Mouse (Mus musculus): ENCODE measurements around the gene Ppl. TPM values are rescaled to one million over a fixed set of nuclear protein-coding genes. Genes with fewer than 3 reads are reported as not detected.

Gene Ppl
- polyA plus RNA-seq, 1 experiment from 2014 or later: 4.7 TPM

DNA sequence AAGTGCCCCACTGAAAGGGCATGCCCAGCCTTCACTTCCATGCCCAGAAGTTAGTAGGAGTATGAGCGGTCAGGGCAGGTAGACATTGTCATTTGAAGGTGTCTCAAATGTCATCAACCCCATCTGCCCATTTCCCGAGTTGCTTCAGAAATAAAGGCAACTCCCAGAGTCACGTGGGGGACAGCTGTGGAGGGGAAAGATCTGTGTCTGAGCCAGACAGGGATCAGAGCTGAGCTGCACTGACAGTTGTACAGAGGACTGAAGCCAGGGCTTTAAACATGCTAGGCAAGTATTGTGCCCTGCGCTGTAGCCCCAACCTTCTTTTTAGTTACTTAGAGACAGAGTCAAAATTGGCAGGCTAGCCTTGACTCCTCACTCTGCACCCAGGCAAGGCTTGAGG, 12.4 kb downstream of the Ppl start:
- H3K9me3 ChIP-seq: no peaks in the 10 kb centered on the region
- H3K36me3 ChIP-seq: no peaks in the 10 kb centered on the region
- H3K4me3 ChIP-seq (replicated peaks): no peak overlapping the region
- no peak overlapping the region for H3K4me2 ChIP-seq (replicated peaks)
- no peak overlapping the region for H3K9ac ChIP-seq
- no peaks in the 10 kb centered on the region; the same call in 1 of the 2 replicates for H3K27me3 ChIP-seq (replicated peaks)
- no peak overlapping the region for H3K27ac ChIP-seq
- 81% methylated on average over 4 of the region's 4 CpGs for WGBS
- peaks cover 12% of the 10 kb centered on the region; the same call in 1 of the 2 replicates for H3K4me1 ChIP-seq (replicated peaks)
- no peak for ATAC-seq

DNA sequence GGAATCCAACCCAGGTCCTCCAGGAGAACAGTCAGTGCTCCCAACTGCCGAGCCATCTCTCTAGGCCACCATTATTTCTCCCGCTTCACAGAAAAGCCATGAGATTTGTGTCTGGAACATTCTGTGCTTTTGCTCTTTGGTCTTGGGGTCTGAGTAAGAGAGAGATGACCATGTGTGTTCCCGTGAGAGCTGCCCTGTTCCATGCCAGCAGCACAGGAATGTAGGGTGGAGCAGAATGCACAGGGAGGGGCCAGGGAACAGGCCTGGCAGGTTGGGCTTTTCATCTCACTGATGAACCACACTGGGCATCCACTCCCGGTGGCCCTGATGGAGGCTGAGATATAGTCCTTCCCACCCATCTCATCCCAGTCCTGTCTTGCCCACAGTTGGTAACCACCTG, 12.8 kb downstream of the Ppl start:
- no peak for ATAC-seq
- H3K4me2 ChIP-seq (replicated peaks): no peak overlapping the region
- H3K4me3 ChIP-seq (replicated peaks): no peak overlapping the region
- no peak overlapping the region for H3K27ac ChIP-seq
- peaks cover 12% of the 10 kb centered on the region; the same call in 1 of the 2 replicates for H3K4me1 ChIP-seq (replicated peaks)
- no peaks in the 10 kb centered on the region; the same call in 1 of the 2 replicates for H3K27me3 ChIP-seq (replicated peaks)
- no peaks in the 10 kb centered on the region for H3K9me3 ChIP-seq
- H3K36me3 ChIP-seq: no peaks in the 10 kb centered on the region
- WGBS: 77% methylated on average over 4 of the region's 4 CpGs
- H3K9ac ChIP-seq: no peak overlapping the region

DNA sequence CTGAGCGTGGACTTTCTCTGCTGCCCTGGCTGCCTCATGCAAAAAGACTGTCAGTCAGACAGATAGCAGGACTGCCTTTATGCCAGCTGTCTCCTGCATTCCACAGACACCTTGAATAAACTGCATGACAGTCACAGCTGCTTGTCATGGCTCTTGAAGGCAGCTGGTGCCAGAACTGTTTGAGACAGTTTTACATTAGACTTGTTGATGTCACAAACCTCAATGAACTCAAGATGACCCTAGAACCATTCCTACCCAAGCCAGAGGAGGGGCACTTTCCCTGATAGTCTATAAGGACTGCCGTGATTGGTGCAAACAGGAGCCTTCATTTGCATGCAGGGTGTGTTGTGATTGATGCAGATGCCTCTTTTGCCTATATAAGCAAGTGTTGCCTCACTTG, 18.6 kb downstream of the Ppl start:
- Histone ChIP-seq H3K27me3 (replicated peaks) (no peaks in the 10 kb centered on the region), H3K27ac (no peak overlapping the region), H3K9me3 (no peaks in the 10 kb centered on the region), H3K4me1 (replicated peaks) (peaks cover 23% of the 10 kb centered on the region; the same call in 1 of the 2 replicates), H3K36me3 (no peaks in the 10 kb centered on the region), H3K4me2 (replicated peaks) (no peak overlapping the region), H3K9ac (no peak overlapping the region), H3K4me3 (replicated peaks) (no peak overlapping the region)
- WGBS: 58% methylated on average over 2 of the region's 2 CpGs
- ATAC-seq: no peak

DNA sequence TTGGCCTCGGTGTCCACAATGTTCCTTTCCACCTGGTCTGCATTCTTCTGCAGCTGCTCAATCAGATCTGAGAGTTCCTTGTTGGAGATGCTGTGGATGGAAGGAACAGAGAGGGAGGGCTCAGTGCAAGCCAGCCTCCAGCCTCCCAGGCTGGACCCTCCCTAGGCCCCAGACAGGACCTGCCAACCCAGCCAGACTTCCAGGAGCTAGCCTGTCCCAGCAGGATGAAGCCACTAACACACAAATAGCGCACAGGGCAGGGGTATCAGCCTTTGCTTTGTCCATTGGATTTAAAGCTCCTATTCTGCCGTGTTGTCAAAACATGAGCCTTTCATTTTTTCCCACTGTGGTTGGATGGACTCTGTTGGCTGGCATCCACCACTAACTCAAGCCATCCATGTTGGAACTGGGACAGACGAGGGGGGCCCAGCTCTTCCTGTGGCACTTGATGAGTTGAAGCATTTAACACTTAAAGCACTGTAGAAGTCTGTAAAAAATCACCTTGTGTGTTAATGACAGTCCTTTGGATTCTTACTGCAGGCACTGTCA, 19.1 kb downstream of the Ppl start:
- Histone ChIP-seq H3K4me1 (replicated peaks) (peaks cover 23% of the 10 kb centered on the region; the same call in 1 of the 2 replicates), H3K4me3 (replicated peaks) (no peak overlapping the region), H3K36me3 (no peaks in the 10 kb centered on the region), H3K4me2 (replicated peaks) (no peak overlapping the region), H3K27ac (no peak overlapping the region), H3K9me3 (no peaks in the 10 kb centered on the region), H3K27me3 (replicated peaks) (no peaks in the 10 kb centered on the region), H3K9ac (no peak overlapping the region)
- 66% methylated on average over 4 of the region's 4 CpGs for WGBS
- no peak for ATAC-seq

DNA sequence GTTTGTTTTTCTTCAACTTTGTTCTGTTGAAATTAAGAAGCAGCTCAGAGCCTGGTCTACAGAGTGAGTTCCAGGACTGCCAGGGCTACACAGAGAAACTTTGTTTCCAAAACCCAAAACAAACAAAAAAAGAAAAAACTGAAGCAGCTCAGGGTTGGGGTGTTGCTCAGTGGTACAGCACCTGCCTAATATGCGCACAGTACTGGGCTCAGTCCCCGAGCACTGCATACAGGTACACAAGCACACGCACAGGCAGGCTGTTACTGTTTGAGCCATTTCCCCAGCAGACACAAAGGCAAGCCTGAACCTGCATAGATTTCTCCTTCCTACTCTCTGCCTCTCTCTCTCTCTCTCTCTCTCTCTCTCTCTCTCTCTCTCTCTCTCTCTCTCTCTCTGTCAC, 21.2 kb downstream of the Ppl start:
- no peak overlapping the region for H3K27ac ChIP-seq
- H3K9me3 ChIP-seq: no peaks in the 10 kb centered on the region
- H3K4me2 ChIP-seq (replicated peaks): no peak overlapping the region
- H3K9ac ChIP-seq: no peak overlapping the region
- WGBS: 76% methylated on average over 3 of the region's 3 CpGs
- H3K4me3 ChIP-seq (replicated peaks): no peak overlapping the region
- no peak for ATAC-seq
- peaks cover 23% of the 10 kb centered on the region; the same call in 1 of the 2 replicates for H3K4me1 ChIP-seq (replicated peaks)
- no peaks in the 10 kb centered on the region for H3K36me3 ChIP-seq
- no peaks in the 10 kb centered on the region for H3K27me3 ChIP-seq (replicated peaks)

DNA sequence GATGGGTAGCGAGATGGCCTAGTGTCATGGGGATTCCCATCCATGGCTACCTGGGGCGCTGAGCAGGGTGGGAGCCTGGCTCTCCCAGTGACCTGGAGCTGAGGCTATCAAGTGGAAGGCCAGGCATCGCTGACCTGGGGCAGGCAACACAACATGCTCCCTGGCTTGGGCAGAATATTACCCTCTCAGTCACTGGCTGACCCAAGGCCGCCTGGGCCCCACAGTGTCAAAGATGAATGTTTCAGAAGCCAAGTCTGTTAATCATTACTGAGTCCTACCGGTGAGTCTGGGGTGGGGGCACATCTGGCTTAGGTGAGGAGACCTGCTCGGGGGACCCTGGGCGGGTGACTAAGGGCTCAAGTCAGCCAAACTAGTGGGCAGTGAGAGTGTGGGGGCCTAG, 22.3 kb downstream of the Ppl start:
- H3K36me3 ChIP-seq: no peaks in the 10 kb centered on the region
- no peaks in the 10 kb centered on the region for H3K27me3 ChIP-seq (replicated peaks)
- peak overlapping the region; percentile 36 for H3K4me2 ChIP-seq (replicated peaks)
- 0 out of 2 replicates have a peak overlapping the region, but pooled peaks have one; percentile 17 for H3K27ac ChIP-seq
- H3K9me3 ChIP-seq: no peaks in the 10 kb centered on the region
- 53% methylated on average over 7 of the region's 7 CpGs for WGBS
- peak; percentile 83 for ATAC-seq
- H3K9ac ChIP-seq: no peak overlapping the region
- H3K4me3 ChIP-seq (replicated peaks): no peak overlapping the region
- H3K4me1 ChIP-seq (replicated peaks): peaks cover 23% of the 10 kb centered on the region; the same call in 1 of the 2 replicates

DNA sequence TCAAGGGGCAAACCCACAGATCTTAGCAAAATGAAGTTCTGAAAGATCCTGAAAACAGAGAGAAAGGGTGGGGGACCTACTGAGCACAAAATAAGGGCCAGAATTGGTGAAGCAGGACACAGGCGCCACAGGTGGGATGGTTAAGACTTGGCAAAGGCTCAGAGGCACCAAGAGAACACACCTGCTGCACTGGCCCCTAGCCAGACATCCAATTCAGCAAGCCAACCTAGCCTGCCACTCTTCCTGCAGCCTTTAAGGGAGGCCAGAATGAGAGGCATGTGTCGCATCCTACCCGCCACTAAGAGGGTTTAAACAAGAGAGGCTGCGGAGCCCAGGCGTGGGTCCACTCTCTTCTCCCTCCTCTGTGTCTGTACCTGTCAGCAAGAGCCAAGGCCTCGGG, 31.2 kb downstream of the Ppl start:
- ATAC-seq: no peak
- WGBS: 71% methylated on average over 6 of the region's 6 CpGs
- H3K4me2 ChIP-seq (replicated peaks): no peak overlapping the region
- H3K27ac ChIP-seq: no peak overlapping the region
- no peak overlapping the region for H3K9ac ChIP-seq
- H3K4me1 ChIP-seq (replicated peaks): no peaks in the 10 kb centered on the region
- H3K27me3 ChIP-seq (replicated peaks): no peaks in the 10 kb centered on the region
- no peaks in the 10 kb centered on the region for H3K36me3 ChIP-seq
- no peaks in the 10 kb centered on the region for H3K9me3 ChIP-seq
- no peak overlapping the region for H3K4me3 ChIP-seq (replicated peaks)

DNA sequence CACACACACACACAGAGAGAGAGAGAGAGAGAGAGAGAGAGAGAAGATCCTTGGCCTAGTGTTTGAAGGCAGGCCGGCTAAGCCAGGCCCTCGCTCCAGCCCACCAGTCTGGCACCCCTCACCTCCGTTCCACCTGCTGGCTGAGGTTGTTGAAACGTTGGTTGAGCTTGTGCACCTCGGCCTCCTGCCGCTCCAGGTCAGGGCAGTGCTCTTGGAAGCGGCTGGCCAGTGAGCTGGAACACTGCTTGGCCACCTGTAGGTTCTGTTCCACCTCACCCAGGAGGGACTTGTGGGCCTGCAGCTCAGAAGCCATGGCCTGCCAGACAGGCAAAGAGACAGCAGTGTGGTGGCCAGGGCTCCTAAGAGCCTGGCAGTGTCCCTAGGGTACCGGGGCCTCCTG, 35.7 kb downstream of the Ppl start:
- ATAC-seq: no peak

DNA sequence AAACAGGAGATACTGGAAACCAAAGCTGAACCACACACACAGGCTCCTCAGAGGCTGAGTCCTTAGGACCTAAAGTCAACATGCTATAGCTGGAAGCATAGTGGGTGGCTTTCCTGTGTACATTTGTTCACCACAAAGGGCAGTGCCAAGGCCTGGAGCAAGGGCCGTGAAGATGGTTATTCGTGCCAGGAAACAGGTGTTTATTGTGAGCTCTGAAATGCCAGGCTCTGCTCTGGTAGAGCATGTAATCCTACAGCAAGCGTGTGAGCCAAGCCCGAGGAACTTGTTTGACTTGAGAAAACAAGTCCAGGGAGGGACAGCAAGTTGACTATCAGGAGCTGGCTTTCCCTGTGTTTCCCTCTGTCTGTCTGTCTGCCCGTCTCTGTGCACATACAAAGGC, 38.9 kb downstream of the Ppl start:
- WGBS: 87% methylated on average over 5 of the region's 5 CpGs
- Histone ChIP-seq H3K4me2 (replicated peaks) (no peak overlapping the region), H3K9me3 (no peaks in the 10 kb centered on the region), H3K27me3 (replicated peaks) (no peaks in the 10 kb centered on the region), H3K9ac (no peak overlapping the region), H3K4me1 (replicated peaks) (no peaks in the 10 kb centered on the region), H3K4me3 (replicated peaks) (no peak overlapping the region), H3K36me3 (no peaks in the 10 kb centered on the region), H3K27ac (no peak overlapping the region)
- ATAC-seq: no peak

More for the DNA sequence above, 35.7 kb downstream of the Ppl start:
- H3K9me3 ChIP-seq: no peaks in the 10 kb centered on the region
- no peak overlapping the region for H3K27ac ChIP-seq
- 86% methylated on average over 8 of the region's 8 CpGs for WGBS
- no peak overlapping the region for H3K4me3 ChIP-seq (replicated peaks)
- no peaks in the 10 kb centered on the region for H3K27me3 ChIP-seq (replicated peaks)
- H3K36me3 ChIP-seq: no peaks in the 10 kb centered on the region
- no peak overlapping the region for H3K9ac ChIP-seq
- no peak overlapping the region for H3K4me2 ChIP-seq (replicated peaks)
- H3K4me1 ChIP-seq (replicated peaks): no peaks in the 10 kb centered on the region

DNA sequence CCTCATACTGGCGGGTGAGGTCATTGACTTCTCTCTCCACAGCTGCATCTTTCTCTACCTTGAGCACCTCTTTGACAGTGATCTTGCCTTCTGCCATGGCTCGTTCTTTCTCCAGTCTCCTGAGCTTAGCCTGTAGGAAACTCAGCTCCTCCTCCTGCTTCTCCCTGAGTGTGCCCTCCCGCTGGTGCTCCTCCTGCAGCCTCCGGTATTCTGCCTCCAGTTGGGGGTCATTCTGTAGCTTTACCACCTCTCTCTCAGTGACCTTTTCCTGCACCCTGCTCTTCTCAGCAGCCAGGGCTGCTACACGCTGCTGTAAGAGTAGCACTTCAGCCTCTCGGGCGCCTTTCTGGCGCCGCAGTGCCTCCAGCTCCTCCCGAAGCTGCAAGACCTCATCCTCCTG, 43.2 kb downstream of the Ppl start:
- WGBS: 60% methylated on average over 10 of the region's 10 CpGs
- no peak overlapping the region for H3K4me3 ChIP-seq (replicated peaks)
- no peak overlapping the region for H3K9ac ChIP-seq
- H3K4me1 ChIP-seq (replicated peaks): no peaks in the 10 kb centered on the region
- H3K27me3 ChIP-seq (replicated peaks): no peaks in the 10 kb centered on the region
- H3K9me3 ChIP-seq: no peaks in the 10 kb centered on the region
- ATAC-seq: no peak
- H3K36me3 ChIP-seq: peaks cover 28% of the 10 kb centered on the region
- H3K27ac ChIP-seq: no peak overlapping the region
- no peak overlapping the region for H3K4me2 ChIP-seq (replicated peaks)

DNA sequence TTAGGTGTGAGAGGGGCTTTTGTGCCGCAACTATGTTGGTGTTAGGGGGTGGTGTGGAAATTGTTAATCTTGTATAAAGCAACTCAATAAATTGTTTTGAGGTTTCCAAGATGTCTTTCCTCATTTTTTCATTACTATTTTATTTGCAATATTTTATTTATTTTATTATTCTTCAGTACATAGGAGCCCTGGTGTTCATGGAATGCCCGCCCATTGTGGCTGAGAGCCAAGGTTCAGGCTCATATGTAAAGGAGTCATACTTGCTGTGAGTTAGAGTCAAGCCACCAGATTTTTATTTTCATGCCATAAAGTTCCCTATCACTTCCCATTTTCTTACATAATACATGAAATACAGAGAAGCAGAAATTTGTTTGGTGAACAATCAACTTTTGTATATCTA, 46.0 kb downstream of the Ppl start:
- WGBS: 92% methylated on average over 2 of the region's 2 CpGs
- H3K9me3 ChIP-seq: no peaks in the 10 kb centered on the region

DNA sequence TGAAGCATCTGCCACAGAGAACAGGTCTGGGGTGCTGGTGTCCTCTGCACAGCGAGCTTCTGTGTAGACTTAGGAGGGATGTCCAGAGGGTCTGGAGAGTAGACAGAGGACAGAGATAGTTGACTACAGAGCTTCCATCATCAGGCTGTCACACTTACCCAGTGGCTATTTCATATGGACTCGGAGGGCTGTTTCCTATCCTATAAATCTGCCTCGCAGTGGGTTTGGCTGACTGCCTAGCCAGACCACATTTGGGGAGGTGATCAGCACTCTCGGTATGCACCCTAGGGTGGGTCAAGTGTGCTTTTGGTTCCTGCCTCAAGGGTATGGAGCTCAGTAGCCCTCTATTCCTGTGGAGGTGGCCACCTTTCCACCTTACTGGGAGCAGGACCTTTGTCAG, 47.0 kb downstream of the Ppl start:
- no peak overlapping the region for H3K9ac ChIP-seq
- H3K27me3 ChIP-seq (replicated peaks): no peaks in the 10 kb centered on the region
- H3K36me3 ChIP-seq: peaks cover 51% of the 10 kb centered on the region
- 86% methylated on average over 4 of the region's 4 CpGs for WGBS
- H3K4me1 ChIP-seq (replicated peaks): no peaks in the 10 kb centered on the region
- no peaks in the 10 kb centered on the region for H3K9me3 ChIP-seq
- H3K27ac ChIP-seq: no peak overlapping the region
- no peak overlapping the region for H3K4me2 ChIP-seq (replicated peaks)
- no peak for ATAC-seq
- H3K4me3 ChIP-seq (replicated peaks): no peak overlapping the region

More for the DNA sequence above, 46.0 kb downstream of the Ppl start:
- Histone ChIP-seq H3K9ac (no peak overlapping the region), H3K4me2 (replicated peaks) (no peak overlapping the region), H3K27me3 (replicated peaks) (no peaks in the 10 kb centered on the region), H3K36me3 (peaks cover 49% of the 10 kb centered on the region), H3K4me3 (replicated peaks) (no peak overlapping the region), H3K27ac (no peak overlapping the region), H3K4me1 (replicated peaks) (no peaks in the 10 kb centered on the region)
- no peak for ATAC-seq

DNA sequence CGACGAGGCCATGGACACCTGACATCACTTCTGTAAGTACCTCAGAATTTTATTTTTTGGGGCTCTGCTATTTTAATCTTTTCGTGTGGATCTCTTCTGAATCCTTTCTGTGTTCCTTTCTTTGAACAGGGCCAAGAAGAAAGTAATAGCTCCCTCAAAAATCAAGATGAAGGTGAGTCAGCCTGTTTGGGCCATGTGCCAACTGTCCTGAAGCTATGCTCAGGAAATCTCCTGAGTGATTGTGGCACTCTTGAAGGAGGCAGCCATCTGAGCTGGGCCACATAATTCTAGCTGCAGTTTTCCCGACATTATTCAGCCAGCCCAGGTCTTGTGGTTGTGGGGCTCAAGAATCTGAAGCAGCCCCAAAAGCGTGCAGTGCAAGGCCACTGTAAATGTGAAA, 57.9 kb downstream of the Ppl start:
- Histone ChIP-seq H3K27ac (no peak overlapping the region), H3K27me3 (replicated peaks) (no peaks in the 10 kb centered on the region), H3K9ac (no peak overlapping the region), H3K4me3 (replicated peaks) (no peak overlapping the region), H3K36me3 (peaks cover 54% of the 10 kb centered on the region), H3K4me1 (replicated peaks) (no peaks in the 10 kb centered on the region), H3K4me2 (replicated peaks) (no peak overlapping the region), H3K9me3 (no peaks in the 10 kb centered on the region)
- whole genome bisulfite sequencing: 91% methylated on average over 5 of the region's 5 CpGs
- no peak for ATAC-seq
